Mouse (Mus musculus) neutrophil, adult 59 days (primary cell): Measurements from ENCODE around the gene Spcs2. TPM values are rescaled to one million over a fixed set of nuclear protein-coding genes. Genes with fewer than 3 reads are reported as not detected.

Source experiments
- total RNA-seq, 2 experiments: library from RNA; stranded (reverse); gene quantifications; 1 replicate in 1 of 2; 2 replicates in 1 of 2; pipeline ENCODE4 v1.2.4; 2023

Spcs2 gene
- total RNA-seq, result 10 to 100 TPM; 74.3 to 88.3 TPM

DNA sequence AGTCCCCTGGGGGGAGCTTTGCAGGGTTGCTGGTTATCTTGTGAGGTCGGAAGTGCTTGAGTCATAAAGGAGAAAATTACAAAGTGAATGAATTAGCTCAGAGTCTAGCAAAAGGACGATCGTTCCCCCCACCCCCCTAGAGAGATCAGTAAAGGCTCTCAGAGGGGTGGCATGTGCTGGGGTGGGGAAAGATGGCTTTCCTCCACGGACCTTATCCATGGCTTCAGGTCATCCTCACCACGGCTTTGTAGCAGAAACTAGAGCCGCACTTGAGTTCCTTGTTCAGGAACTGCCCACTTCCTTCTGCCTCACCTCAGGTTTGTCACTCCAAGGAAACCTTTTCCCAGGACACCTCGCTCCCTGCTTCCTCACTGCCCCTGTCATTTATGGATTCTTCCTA lies at the start of gene Spcs2:
Gene Spcs2 (minus strand): TSS at position 101 of the 400 bp plus-strand sequence.

DNA sequence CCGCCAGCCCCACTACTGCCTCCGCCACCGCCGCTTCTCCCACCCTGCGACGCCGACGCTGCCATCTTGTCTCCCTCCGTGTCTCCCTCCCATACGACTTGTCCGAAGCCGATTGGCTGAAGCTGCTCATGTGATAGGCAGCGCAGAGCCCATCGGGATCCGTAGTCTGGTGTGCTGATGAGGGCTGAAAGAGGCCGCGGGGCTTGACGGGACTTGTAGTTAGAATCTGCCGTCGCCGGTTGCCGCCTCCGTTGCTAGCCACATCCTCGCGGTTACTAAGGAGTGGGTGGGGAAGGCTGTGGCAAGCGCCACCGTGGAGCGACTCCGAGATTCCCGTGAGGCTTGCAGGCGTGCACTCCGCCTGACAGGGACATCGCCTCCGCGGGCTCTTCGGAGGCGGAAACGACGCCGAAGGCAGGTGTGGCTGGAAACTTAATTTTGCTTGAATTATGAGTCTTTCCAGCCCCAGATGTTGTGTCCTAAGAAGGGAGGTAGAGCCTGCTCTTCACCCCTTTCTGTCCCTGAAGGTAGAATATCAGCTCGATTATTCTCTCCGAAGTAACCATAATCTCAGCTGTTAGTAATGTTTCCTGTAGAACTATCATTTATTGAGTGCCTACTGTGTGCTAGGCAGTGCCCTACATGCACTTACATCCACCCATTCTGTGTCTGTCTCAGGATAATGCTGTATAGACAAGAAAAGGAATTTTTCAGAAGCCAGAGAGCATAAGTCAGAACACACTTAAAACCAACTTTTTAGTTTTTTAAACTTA lies 4.3 kb downstream of the Spcs2 start, which contains the start of gene Xrra1:
Gene Xrra1 (plus strand): TSS at position 304 of the 773 bp plus-strand sequence.

DNA sequence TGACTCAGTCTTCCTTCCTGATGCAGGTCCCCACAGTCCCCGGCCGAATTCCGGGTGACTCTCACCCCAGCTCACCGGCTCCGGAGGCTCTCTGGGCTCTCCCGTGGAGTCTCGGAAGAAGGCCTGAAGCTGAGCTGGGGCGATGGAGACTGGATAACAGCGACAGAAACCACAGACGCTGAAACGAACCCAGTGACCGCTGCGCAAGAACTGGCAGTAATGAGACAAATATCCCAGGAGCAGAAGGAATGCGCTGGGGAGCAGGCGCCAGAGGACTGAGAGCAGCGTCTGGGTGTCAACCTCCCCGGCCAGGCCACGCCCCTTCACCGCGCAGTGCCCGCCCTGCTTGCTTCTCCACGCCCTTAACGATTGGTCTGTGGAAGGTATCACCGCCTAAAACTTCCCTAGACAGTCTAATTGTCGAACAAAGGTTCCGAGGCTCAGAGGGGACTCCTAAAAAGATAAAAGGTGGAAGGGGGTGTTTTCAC lies 35.1 kb downstream of the Spcs2 start, which contains the start of gene Neu3:
Gene Neu3 (minus strand): TSS at position 335 of the 488 bp plus-strand sequence.

Other genes with a start within 250 kb of the Spcs2 start
- gene Tpbgl, start 236.4 kb downstream of the Spcs2 start, total RNA-seq, result not detected
- under 1 TPM; 0.22 to 0.31 TPM for gene Slco2b1, start 152.1 kb downstream of the Spcs2 start, total RNA-seq
- not detected for gene Olfr520, start 133.2 kb downstream of the Spcs2 start, total RNA-seq
- not detected for gene Olfr521, start 100.0 kb downstream of the Spcs2 start, total RNA-seq
- gene Neu3, start 35.0 kb downstream of the Spcs2 start, total RNA-seq, result 1 to 10 TPM; 1.1 TPM
- gene Xrra1, start 4.3 kb downstream of the Spcs2 start, total RNA-seq, result not detected
- 10 to 100 TPM; 28.5 to 33.5 TPM for gene Rnf169, start 117.0 kb upstream of the Spcs2 start, total RNA-seq
- not detected for gene Chrdl2, start 142.7 kb upstream of the Spcs2 start, total RNA-seq